Mouse (Mus musculus) ES-E14 (cell line): ENCODE results near the gene Zfp553. TPM values are rescaled to one million over a fixed set of nuclear protein-coding genes. Genes with fewer than 3 reads are reported as not detected.

Experiments
- DNase-seq: peaks from one replicate; pipeline ENCODE4 v3.0.0-alpha.2; 2013; ENCODE audit warnings: low read depth, low spot score
- H3K27ac ChIP-seq: 2 replicates; pipeline ENCODE4 v1.5.1; 2012; ENCODE audit warnings: low read depth, mild to moderate bottlenecking, low read length, moderate library complexity, mixed read lengths; ENCODE audit not compliant: poor library complexity, insufficient read depth, severe bottlenecking
- H3K36me3 ChIP-seq: 2 replicates; pipeline ENCODE4 v1.6.1; 2012; ENCODE audit warnings: mild to moderate bottlenecking, low read length, moderate library complexity, mixed read lengths; ENCODE audit not compliant: control insufficient read depth, poor library complexity, insufficient read depth, severe bottlenecking
- H3K4me1 ChIP-seq, 2 experiments: fragments of 150-350 bp in 1 of 2; sonication (generic) in 1 of 2; 2 replicates each; pipeline ENCODE4 v1.6.1; 2012; ENCODE audit warnings: low read length in 2 of 2, mild to moderate bottlenecking in 1 of 2, mixed read lengths in 1 of 2; ENCODE audit not compliant: control insufficient read depth in 2 of 2, insufficient read depth in 2 of 2, poor library complexity in 1 of 2
- H3K4me3 ChIP-seq, 2 experiments: fragments of 150-350 bp in 1 of 2; sonication (generic) in 1 of 2; 2 replicates each; pipeline ENCODE4 v1.5.1; 2012; ENCODE audit warnings: low read length in 2 of 2, low read depth in 1 of 2, mild to moderate bottlenecking in 1 of 2, mixed read lengths in 1 of 2; ENCODE audit not compliant: insufficient read depth in 1 of 2, poor library complexity in 1 of 2, severe bottlenecking in 1 of 2
- H3K9ac ChIP-seq: 2 replicates; pipeline ENCODE4 v1.6.1; 2012; ENCODE audit warnings: low read depth, mild to moderate bottlenecking, low read length, mixed read lengths; ENCODE audit not compliant: poor library complexity, insufficient read depth, severe bottlenecking
- H3K9me3 ChIP-seq: fragments of 150-350 bp; sonication (generic); 2 replicates; pipeline ENCODE4 v1.6.1; 2012; ENCODE audit warnings: low read depth, mild to moderate bottlenecking, low read length; ENCODE audit not compliant: control insufficient read depth, insufficient read depth
- CHD2 ChIP-seq: IDR thresholded peaks from 2 replicates; pipeline ENCODE4 v1.6.1; 2014; ENCODE audit warnings: mild to moderate bottlenecking, low read depth, low read length, inconsistent platforms
- HCFC1 ChIP-seq: IDR thresholded peaks from 2 replicates; pipeline ENCODE4 v1.6.1; 2012; ENCODE audit warnings: low read length, inconsistent platforms, borderline replicate concordance; ENCODE audit not compliant: insufficient read depth
- MAFK ChIP-seq: IDR thresholded peaks from 2 replicates; pipeline ENCODE4 v1.6.1; 2014; ENCODE audit warnings: mild to moderate bottlenecking, low read depth, low read length, inconsistent platforms; ENCODE audit not compliant: insufficient read depth
- ZC3H11A ChIP-seq: IDR thresholded peaks from 2 replicates; pipeline ENCODE4 v1.6.1; 2012; ENCODE audit warnings: low read depth, mild to moderate bottlenecking, inconsistent platforms, low read length, borderline replicate concordance
- ZNF384 ChIP-seq: IDR thresholded peaks from 2 replicates; pipeline ENCODE4 v1.6.1; 2012; ENCODE audit warnings: low read depth, low read length, inconsistent platforms
- in situ Hi-C, 2 experiments: fragments of 600-800 bp; cut with MboI; formaldehyde crosslinking; loops; one replicate each; pipeline ENCODE4 v1.15.1; 2025; ENCODE audit warnings: low sequenced_read_pairs in 2 of 2, inconsistent platforms in 1 of 2; ENCODE audit not compliant: unreplicated experiment in 2 of 2
- total RNA-seq: library from RNA; depleted of rRNA; stranded (reverse); fragments of 300-350 nt; gene quantifications from 2 replicates; pipeline ENCODE4 v1.2.3, GENCODE M21; 2012

Zfp553 gene
- total RNA-seq, 1 experiment, result 55.2 TPM

DNA sequence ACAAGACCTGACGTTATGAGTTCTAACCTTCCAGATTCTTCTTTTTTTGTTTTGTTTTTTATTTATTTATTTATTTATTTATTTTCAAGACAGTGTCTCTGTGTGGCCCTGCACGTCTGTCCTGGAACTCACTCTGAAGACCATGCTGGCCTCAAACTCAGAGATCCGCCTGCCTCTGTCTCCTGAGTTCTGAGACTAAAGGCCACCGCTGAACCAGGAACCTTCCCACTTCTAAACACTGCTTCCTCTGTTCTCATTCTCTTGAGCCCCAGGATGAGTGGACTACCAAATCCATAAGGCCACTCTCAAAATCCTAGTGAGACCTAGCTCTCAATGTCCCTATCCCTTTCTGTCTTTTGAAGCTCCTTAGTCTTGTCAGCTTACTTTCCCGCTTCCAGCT lies 23.0 kb upstream of the Zfp553 start:
- no peaks in the 10 kb centered on the region for H3K9me3 ChIP-seq
- in situ Hi-C loops, result no loop called here
- peak overlapping the region in 1 of 2 experiments; percentile 68; a peak in 2 of 4 replicates for H3K4me3 ChIP-seq
- peak overlapping the region; percentile 40; the same call in 1 of the 2 replicates for H3K9ac ChIP-seq
- H3K27ac ChIP-seq, result peak overlapping the region; percentile 75; the same call in 1 of the 2 replicates
- no peak for TF ChIP-seq ZC3H11A
- TF ChIP-seq MAFK, result no peak
- no peak for TF ChIP-seq ZNF384
- no peak for TF ChIP-seq HCFC1
- no peak for TF ChIP-seq CHD2
- peaks cover 12% of the 10 kb centered on the region for H3K36me3 ChIP-seq
- peaks cover 13 to 28% of the 10 kb centered on the region in 2 experiments for H3K4me1 ChIP-seq
- no peak for DNase-seq

DNA sequence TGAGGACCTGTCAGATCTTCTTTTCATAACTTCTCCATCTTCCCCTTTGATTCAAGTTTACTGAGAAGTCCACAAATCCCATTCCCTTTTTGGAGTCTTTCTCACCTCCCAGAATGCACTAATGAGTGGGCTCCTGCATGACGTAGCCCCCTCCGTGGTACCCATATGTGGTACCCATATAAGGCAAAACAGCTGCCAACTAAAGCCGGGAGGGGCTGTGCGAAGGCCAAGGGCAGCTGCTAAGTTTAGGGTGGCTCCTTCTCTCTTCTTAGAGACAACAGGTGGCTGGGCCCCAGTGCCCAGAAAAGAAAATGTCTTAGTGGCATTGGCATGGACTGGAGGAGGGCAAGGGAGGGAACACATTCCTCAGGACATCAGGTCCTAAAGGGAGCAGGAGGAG lies 22.6 kb upstream of the Zfp553 start:
- Histone ChIP-seq H3K36me3 (peaks cover 15% of the 10 kb centered on the region), H3K9ac (peak overlapping the region; percentile 40; the same call in 1 of the 2 replicates), H3K27ac (no peak overlapping the region; the same call in 1 of the 2 replicates), H3K4me3 (no peak overlapping the region), H3K4me1 (peaks cover 14 to 29% of the 10 kb centered on the region in 2 experiments), H3K9me3 (no peaks in the 10 kb centered on the region)
- in situ Hi-C loops, result no loop called here
- TF ChIP-seq MAFK, result no peak
- TF ChIP-seq HCFC1, result no peak
- TF ChIP-seq ZC3H11A, result no peak
- no peak for TF ChIP-seq CHD2
- TF ChIP-seq ZNF384, result no peak
- DNase-seq, result no peak

DNA sequence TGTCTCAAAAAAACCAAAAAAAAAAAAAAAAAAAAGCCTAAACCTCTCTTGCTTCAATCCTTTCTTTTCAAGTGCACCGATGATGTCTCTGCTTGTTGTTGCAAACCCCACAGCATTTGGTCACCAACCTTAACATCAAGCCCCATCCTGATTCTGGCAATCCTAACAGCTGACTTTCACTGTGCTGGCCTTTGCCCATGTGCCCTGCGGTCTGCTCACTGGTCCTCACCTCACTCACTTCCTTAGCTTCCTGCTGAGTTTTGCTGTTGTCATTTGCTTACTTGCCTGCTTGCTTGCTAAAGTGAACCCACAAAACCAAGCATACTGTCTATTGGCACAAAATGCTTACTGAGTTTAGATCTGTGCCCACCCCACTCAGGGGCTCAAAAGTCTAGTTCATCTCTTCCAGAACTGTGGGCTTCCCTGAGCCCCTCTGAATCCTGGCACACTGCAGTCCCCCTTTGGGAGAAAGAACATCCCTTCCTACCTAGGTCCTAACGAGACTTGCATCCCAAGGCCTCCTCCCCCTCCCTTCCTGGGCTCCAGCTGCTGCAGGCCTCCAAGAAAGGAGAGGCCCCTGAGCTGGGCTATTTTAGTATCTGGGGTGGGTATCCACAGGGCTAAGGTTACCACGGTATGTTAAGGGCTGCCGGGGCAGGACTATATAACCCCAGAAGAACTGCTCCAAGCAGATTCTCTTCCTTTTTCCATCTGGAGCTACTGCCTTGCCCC lies 21.7 kb upstream of the Zfp553 start:
- TF ChIP-seq HCFC1 (no peak), CHD2 (no peak), ZNF384 (no peak), MAFK (no peak)
- Histone ChIP-seq H3K4me1 (peaks cover 19 to 27% of the 10 kb centered on the region in 2 experiments), H3K4me3 (no peak overlapping the region), H3K27ac (peak overlapping the region; percentile 92), H3K9ac (peak overlapping the region; percentile 56), H3K9me3 (no peaks in the 10 kb centered on the region), H3K36me3 (peaks cover 16% of the 10 kb centered on the region)
- in situ Hi-C loops, result no loop called here
- no peak for DNase-seq

DNA sequence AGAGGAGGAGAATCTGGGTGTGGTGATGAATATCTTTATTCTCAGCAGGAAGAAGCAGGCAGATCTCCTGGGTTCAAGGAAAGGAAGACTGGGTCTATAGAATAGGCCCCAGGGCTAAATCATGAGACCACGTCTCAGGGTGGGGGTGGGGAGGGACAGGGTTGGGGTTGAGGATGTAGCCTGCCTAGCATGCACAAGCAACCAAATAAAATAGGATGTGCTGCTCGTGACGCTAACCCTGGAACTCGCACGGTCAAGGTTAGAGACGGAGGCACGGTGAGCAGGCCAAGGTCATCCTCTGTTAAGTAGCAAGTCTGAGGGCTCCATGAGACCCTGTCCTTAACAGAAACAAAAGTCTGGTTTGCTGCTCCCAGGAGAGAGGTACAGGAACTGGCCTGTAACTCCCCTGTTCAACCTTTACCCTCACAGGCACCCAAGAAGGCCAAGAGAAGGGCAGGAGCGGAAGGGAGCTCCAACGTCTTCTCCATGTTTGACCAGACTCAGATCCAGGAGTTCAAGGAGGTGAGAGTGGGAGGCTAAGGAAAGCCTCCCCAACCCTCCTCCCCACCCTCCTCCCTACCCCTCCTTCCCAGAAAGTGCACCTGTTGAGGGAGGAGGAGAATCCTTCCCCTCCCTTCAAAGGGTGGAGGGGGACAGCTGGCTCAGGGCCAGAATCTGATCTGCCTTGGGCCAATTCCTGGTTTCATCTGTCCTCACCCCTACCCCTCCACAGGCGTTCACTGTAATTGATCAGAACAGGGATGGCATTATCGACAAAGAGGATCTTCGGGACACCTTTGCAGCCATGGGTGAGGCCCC lies 20.2 kb upstream of the Zfp553 start:
- H3K9ac ChIP-seq, result peak overlapping the region; percentile 66
- peak overlapping the region; percentile 98 for H3K27ac ChIP-seq
- peak overlapping the region in 1 of 2 experiments; percentile 71; a peak in 2 of 4 replicates for H3K4me3 ChIP-seq

More for the DNA sequence above, 20.2 kb upstream of the Zfp553 start:
- peak; percentile 78 for DNase-seq
- no peaks in the 10 kb centered on the region for H3K9me3 ChIP-seq
- in situ Hi-C loops, result no loop called here
- peaks cover 18 to 25% of the 10 kb centered on the region in 2 experiments for H3K4me1 ChIP-seq
- peaks cover 16% of the 10 kb centered on the region for H3K36me3 ChIP-seq
- peak; percentile 38; the same call in 1 of the 2 replicates for TF ChIP-seq CHD2
- TF ChIP-seq ZC3H11A, result no peak
